Mouse (Mus musculus) MEL (cell line): ENCODE data around the gene Vrk3. TPM values are rescaled to one million over a fixed set of nuclear protein-coding genes. Genes with fewer than 3 reads are reported as not detected.

Experiments
- DNase-seq: peaks from one replicate; pipeline ENCODE4 v3.0.0; 2011; ENCODE audit warnings: low read depth, low spot score
- H3K27ac ChIP-seq: 2 replicates; pipeline ENCODE4 v1.5.1; 2012; ENCODE audit warnings: low read depth, mild to moderate bottlenecking, control low read depth, low read length, moderate library complexity; ENCODE audit not compliant: control insufficient read depth
- H3K27me3 ChIP-seq, 2 experiments: fragments of 150-350 bp in 1 of 2; sonication (generic) in 1 of 2; 2 replicates each; pipeline ENCODE4 v1.6.1; 2012; ENCODE audit warnings: low read length in 2 of 2, mild to moderate bottlenecking in 2 of 2, improper control_type of control experiment in 1 of 2, moderate library complexity in 1 of 2; ENCODE audit not compliant: insufficient read depth in 2 of 2, control insufficient read depth in 1 of 2
- H3K36me3 ChIP-seq, 2 experiments: 2 replicates each; pipeline ENCODE4 v1.6.1; 2012 to 2014; ENCODE audit warnings: low read length in 2 of 2, improper control_type of control experiment in 1 of 2, inconsistent platforms in 1 of 2, mild to moderate bottlenecking in 1 of 2; ENCODE audit not compliant: insufficient read depth in 2 of 2, control insufficient read depth in 1 of 2
- H3K4me1 ChIP-seq, 2 experiments: fragments of 150-350 bp in 1 of 2; sonication (generic) in 1 of 2; 2 replicates each; pipeline ENCODE4 v1.6.1; 2012; ENCODE audit warnings: low read length in 2 of 2, improper control_type of control experiment in 1 of 2, mild to moderate bottlenecking in 1 of 2; ENCODE audit not compliant: insufficient read depth in 2 of 2, control insufficient read depth in 1 of 2
- H3K4me3 ChIP-seq, 2 experiments: fragments of 150-350 bp in 1 of 2; sonication (generic) in 1 of 2; 2 replicates each; pipeline ENCODE4 v1.5.1; 2012; ENCODE audit warnings: low read depth in 2 of 2, low read length in 2 of 2, mild to moderate bottlenecking in 2 of 2, moderate library complexity in 2 of 2, control low read depth in 1 of 2, improper control_type of control experiment in 1 of 2; ENCODE audit not compliant: control insufficient read depth in 1 of 2, insufficient read depth in 1 of 2
- H3K79me2 ChIP-seq: 2 replicates; pipeline ENCODE4 v1.6.1; 2012; ENCODE audit warnings: mild to moderate bottlenecking, low read length, moderate library complexity; ENCODE audit not compliant: control insufficient read depth, poor library complexity, insufficient read depth
- H3K9ac ChIP-seq: 2 replicates; pipeline ENCODE4 v1.6.1; 2012; ENCODE audit warnings: low read depth, mild to moderate bottlenecking, control low read depth, low read length, moderate library complexity; ENCODE audit not compliant: control insufficient read depth, poor library complexity, severe bottlenecking
- H3K9me3 ChIP-seq: fragments of 150-350 bp; sonication (generic); replicated peaks from 2 replicates; pipeline ENCODE4 v1.6.1; 2012; ENCODE audit warnings: mild to moderate bottlenecking, low read length, improper control_type of control experiment, moderate library complexity; ENCODE audit not compliant: insufficient read depth
- BHLHE40 ChIP-seq: IDR thresholded peaks from 2 replicates; pipeline ENCODE4 v1.6.1; 2012; ENCODE audit warnings: low read depth, mild to moderate bottlenecking, inconsistent platforms, low read length, improper control_type of control experiment, borderline replicate concordance
- CHD1 ChIP-seq: IDR thresholded peaks from 2 replicates; pipeline ENCODE4 v1.6.1; 2012; ENCODE audit warnings: low read depth, mild to moderate bottlenecking, inconsistent platforms, low read length, improper control_type of control experiment
- E2F4 ChIP-seq: IDR thresholded peaks from 2 replicates; pipeline ENCODE4 v1.6.1; 2011; ENCODE audit warnings: low read depth, low read length, improper control_type of control experiment, borderline replicate concordance
- ELF1 ChIP-seq: IDR thresholded peaks from 2 replicates; pipeline ENCODE4 v1.6.1; 2014; ENCODE audit warnings: low read depth, mild to moderate bottlenecking, inconsistent platforms, low read length, improper control_type of control experiment, moderate library complexity
- EP300 ChIP-seq, 2 experiments: IDR thresholded peaks; 2 replicates each; pipeline ENCODE4 v1.6.1; 2011; ENCODE audit warnings: improper control_type of control experiment in 2 of 2, low read length in 2 of 2, low read depth in 1 of 2, mild to moderate bottlenecking in 1 of 2
- JUND ChIP-seq: IDR thresholded peaks from 2 replicates; pipeline ENCODE4 v1.6.1; 2011; ENCODE audit warnings: low read depth, mild to moderate bottlenecking, improper control_type of control experiment, low read length
- KAT2A ChIP-seq: conservative IDR thresholded peaks from 2 replicates; pipeline ENCODE4 v1.6.1; 2012; ENCODE audit warnings: low read depth, low read length, improper control_type of control experiment, inconsistent platforms
- MAX ChIP-seq: IDR thresholded peaks from 2 replicates; pipeline ENCODE4 v1.6.1; 2011; ENCODE audit warnings: low read length, improper control_type of control experiment
- MEF2A ChIP-seq: IDR thresholded peaks from 2 replicates; pipeline ENCODE4 v1.6.1; 2014; ENCODE audit warnings: low read depth, mild to moderate bottlenecking, inconsistent platforms, low read length, improper control_type of control experiment; ENCODE audit not compliant: poor library complexity, insufficient replicate concordance, severe bottlenecking; ENCODE audit errors: extremely low read depth
- MYB ChIP-seq: IDR thresholded peaks from 2 replicates; pipeline ENCODE4 v1.6.1; 2011; ENCODE audit warnings: mild to moderate bottlenecking, low read depth, low read length, improper control_type of control experiment
- NELFE ChIP-seq: IDR thresholded peaks from 2 replicates; pipeline ENCODE4 v1.6.1; 2011; ENCODE audit warnings: low read depth, low read length, improper control_type of control experiment
- POLR2AphosphoS2 ChIP-seq: IDR thresholded peaks from 2 replicates; pipeline ENCODE4 v1.6.1; 2011; ENCODE audit warnings: low read length, improper control_type of control experiment
- RAD21 ChIP-seq: IDR thresholded peaks from 2 replicates; pipeline ENCODE4 v1.6.1; 2011; ENCODE audit warnings: mild to moderate bottlenecking, low read depth, low read length, improper control_type of control experiment
- SIN3A ChIP-seq: IDR thresholded peaks from 2 replicates; pipeline ENCODE4 v1.6.1; 2012; ENCODE audit warnings: low read length, improper control_type of control experiment, inconsistent platforms
- TBP ChIP-seq: IDR thresholded peaks from 2 replicates; pipeline ENCODE4 v1.8.0; 2011; ENCODE audit warnings: low read depth, low read length, improper control_type of control experiment
- TCF12 ChIP-seq: IDR thresholded peaks from 2 replicates; pipeline ENCODE4 v1.6.1; 2014; ENCODE audit warnings: low read depth, mild to moderate bottlenecking, inconsistent platforms, low read length, improper control_type of control experiment, moderate library complexity
- UBTF ChIP-seq: IDR thresholded peaks from 2 replicates; pipeline ENCODE4 v1.6.1; 2012; ENCODE audit warnings: low read depth, mild to moderate bottlenecking, inconsistent platforms, low read length, improper control_type of control experiment, moderate library complexity, borderline replicate concordance; ENCODE audit not compliant: insufficient read depth
- USF1 ChIP-seq: IDR thresholded peaks from 2 replicates; pipeline ENCODE4 v1.6.1; 2014; ENCODE audit warnings: low read depth, mild to moderate bottlenecking, inconsistent platforms, low read length, improper control_type of control experiment, moderate library complexity
- USF2 ChIP-seq, 2 experiments: IDR thresholded peaks; 2 replicates each; pipeline ENCODE4 v1.6.1; 2011 to 2012; ENCODE audit warnings: improper control_type of control experiment in 2 of 2, low read length in 2 of 2, borderline replicate concordance in 1 of 2, inconsistent platforms in 1 of 2, low read depth in 1 of 2, mild to moderate bottlenecking in 1 of 2; ENCODE audit not compliant: insufficient read depth in 1 of 2
- ZC3H11A ChIP-seq: IDR thresholded peaks from 2 replicates; pipeline ENCODE4 v1.6.1; 2012; ENCODE audit warnings: low read depth, mild to moderate bottlenecking, inconsistent platforms, low read length, improper control_type of control experiment
- polyA plus RNA-seq, 2 experiments: library from polyadenylated mRNA; stranded (reverse) in 1 of 2; unstranded in 1 of 2; fragments of >175 nt in 1 of 2; fragments of >200 nt in 1 of 2; gene quantifications; 2 replicates each; pipeline versions ENCODE4 v1.2.1 to v1.2.4; 2012; ENCODE audit warnings: low replicate concordance in 2 of 2, low read depth in 1 of 2; ENCODE audit not compliant: insufficient read length in 2 of 2, insufficient read depth in 1 of 2, missing spikeins in 1 of 2
- total RNA-seq: library from RNA; depleted of rRNA; stranded (reverse); fragments of 300-350 nt; gene quantifications from 2 replicates; pipeline ENCODE4 v1.2.3, GENCODE M21; 2012

Gene Vrk3
- total and polyA plus RNA-seq, 3 experiments, result 24.9 to 55.6 TPM; not detected in 1

DNA sequence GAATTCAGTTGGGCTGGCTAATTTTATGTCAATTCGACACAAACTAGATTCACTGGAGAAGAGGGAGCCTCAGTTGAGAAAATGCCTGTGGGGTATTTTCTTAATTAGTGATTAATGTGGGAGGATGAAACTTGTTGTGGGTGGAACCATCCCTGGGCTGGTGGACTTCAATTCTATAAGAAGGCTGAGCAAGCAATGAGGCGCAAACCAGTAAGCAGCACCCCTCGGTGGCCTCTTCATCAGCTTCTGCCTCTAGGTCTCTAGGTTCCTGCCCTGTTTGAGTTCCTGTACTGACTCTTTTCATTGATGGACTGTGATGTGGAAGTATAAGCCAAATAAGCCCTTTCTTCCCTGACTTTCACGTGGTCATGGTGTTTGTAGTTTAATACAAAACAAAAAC lies 62.2 kb downstream of the Vrk3 start:
- TF ChIP-seq ZC3H11A (no peak), NELFE (no peak), USF1 (no peak), RAD21 (no peak), CHD1 (no peak), MEF2A (no peak), BHLHE40 (no peak), EP300 (IDR thresholded peaks at IDR 0.05; ENCODE audit: low read depth in 1 of 2, low read length in 2 of 2) (no peak), TCF12 (no peak), USF2 (IDR thresholded peaks at IDR 0.05; ENCODE audit: borderline replicate concordance in 1 of 2, insufficient read depth in 1 of 2, low read depth in 1 of 2, low read length in 2 of 2) (no peak), E2F4 (no peak), POLR2AphosphoS2 (no peak), TBP (no peak), KAT2A (no peak), UBTF (no peak), JUND (no peak), ELF1 (no peak), SIN3A (no peak), MYB (no peak)
- DNase-seq, result no peak
- H3K27me3 ChIP-seq, result no peaks in the 10 kb centered on the region
- no peaks in the 10 kb centered on the region for H3K9me3 ChIP-seq
- peaks cover 0 to 12% of the 10 kb centered on the region in 2 experiments; a peak in 3 of 4 replicates for H3K4me1 ChIP-seq
- no peak overlapping the region for H3K27ac ChIP-seq
- H3K9ac ChIP-seq, result no peak overlapping the region
- no peak overlapping the region for H3K4me3 ChIP-seq
- peaks cover 2 to 10% of the 10 kb centered on the region in 2 experiments; a peak in 2 of 4 replicates for H3K36me3 ChIP-seq
- peaks cover 6% of the 10 kb centered on the region for H3K79me2 ChIP-seq

DNA sequence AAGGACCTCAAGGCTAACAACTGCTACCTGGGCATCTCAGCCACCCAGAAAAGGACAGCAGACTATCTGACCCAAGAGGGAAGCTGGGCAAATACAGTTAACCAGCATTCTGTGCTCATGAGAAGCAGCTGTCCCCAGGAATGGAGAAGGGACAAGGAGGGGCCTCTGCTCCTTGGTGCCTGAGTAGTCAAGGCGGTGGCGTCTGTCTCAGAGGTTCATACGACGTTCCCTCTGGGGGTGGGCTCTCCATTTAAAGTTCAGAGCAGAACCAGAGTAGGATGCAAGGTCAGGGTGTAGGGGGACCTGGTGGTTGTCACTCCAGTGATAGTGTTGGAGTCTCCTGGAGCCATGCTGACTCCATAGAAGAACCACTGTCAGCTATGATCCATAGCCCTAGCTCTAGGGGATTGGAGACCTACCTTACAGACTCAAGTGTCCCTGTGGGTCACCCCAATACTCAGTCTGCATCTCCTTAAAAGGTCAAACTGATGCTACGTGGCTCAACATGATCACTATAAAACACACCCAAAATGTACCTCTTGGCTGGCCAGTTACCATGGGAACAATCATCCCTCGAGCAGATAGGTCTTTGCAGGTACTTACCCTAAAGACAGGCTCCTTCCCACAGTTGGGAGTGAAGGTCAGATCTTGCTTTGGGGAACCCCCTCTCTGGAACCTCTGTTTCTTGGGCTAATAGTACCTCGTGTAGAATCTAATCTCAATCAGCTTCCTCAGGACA lies 62.8 kb downstream of the Vrk3 start:
- peaks cover 0 to 12% of the 10 kb centered on the region in 2 experiments; a peak in 3 of 4 replicates for H3K4me1 ChIP-seq
- TF ChIP-seq MAX (no peak), POLR2AphosphoS2 (peak; percentile 82; the same call in 1 of the 2 replicates)
- DNase-seq, result no peak
- H3K9me3 ChIP-seq, result no peaks in the 10 kb centered on the region
- H3K9ac ChIP-seq, result no peak overlapping the region
- H3K36me3 ChIP-seq, result peaks cover 2 to 10% of the 10 kb centered on the region in 2 experiments; a peak in 2 of 4 replicates
- H3K27me3 ChIP-seq, result no peaks in the 10 kb centered on the region
- peaks cover 7% of the 10 kb centered on the region for H3K79me2 ChIP-seq
- no peak overlapping the region for H3K27ac ChIP-seq
- no peak overlapping the region for H3K4me3 ChIP-seq
